12 mouse cellular contexts compared by ENCODE assay signal in genomic region chr10:84554291-84555009, GRCm38 (mm10). TPM values are rescaled to one million over a fixed set of nuclear protein-coding genes. Genes with fewer than 3 reads are reported as not detected.
A peak's percentile ranks its signal among the peaks of the same experiment; 100 is the strongest.
DNase-seq lines count a peak whose midpoint lies in the region; ATAC-seq and TF ChIP-seq lines count a peak whose summit lies in the region.
"Had no signal": no experiment of that assay in that cellular context is flagged by ENCODE, and none has a peak within 500 bp of the region (broad histone marks: within the 10 kb centered on the region; RNA-seq: fewer than 3 reads in every experiment).

No protein-coding gene starts in this region.

- peaks cover 7% of the 10 kb centered on the region; the same call in 1 of the 2 replicates for H3K9me3 ChIP-seq in liver, embryonic 11.5 days (ENCODE audit: control insufficient read depth, low read length)
- peaks cover 38% of the 10 kb centered on the region for H3K9me3 ChIP-seq in E14TG2a.4 (ENCODE audit: low read length)
- H3K9me3 ChIP-seq in limb, embryonic 10.5 days (replicated peaks) = no peaks in the 10 kb centered on the region

- H3K4me1 ChIP-seq in liver, embryonic 11.5 days (replicated peaks; ENCODE audit: control insufficient read depth, insufficient read depth, low read length) = no peaks in the 10 kb centered on the region; the same call in 1 of the 2 replicates
- peaks cover 59% of the 10 kb centered on the region for H3K4me1 ChIP-seq in E14TG2a.4 (replicated peaks; ENCODE audit: low read depth, low read length)
- H3K4me1 ChIP-seq in limb, embryonic 10.5 days = no peaks in the 10 kb centered on the region
- H3K4me1 ChIP-seq: embryonic facial prominence, embryonic 13.5 days had no signal

- ATAC-seq in liver, embryonic 11.5 days (replicated peaks; ENCODE audit: low FRiP score) = no peak
- ATAC-seq in megakaryocyte progenitor cell, adult 5-6 weeks (replicated peaks; ENCODE audit: poor library complexity) = peak; percentile 38

- H3K27ac ChIP-seq in liver, embryonic 11.5 days (ENCODE audit: low read depth, low read length) = no peak overlapping the region
- H3K27ac ChIP-seq in limb, embryonic 10.5 days = no peak overlapping the region
- H3K27ac ChIP-seq: embryonic facial prominence, embryonic 13.5 days; heart, adult 2 months; liver, embryonic 14.5 days had no signal

- DNase-seq in liver = peak; percentile 18
- DNase-seq in liver, embryonic 11.5 days (ENCODE audit: low spot score) = no peak
- peak; percentile 68 for DNase-seq in kidney, adult 9 months
- no peak for DNase-seq in limb, embryonic 10.5 days (ENCODE audit: low spot score)
- no peak for DNase-seq in layer of hippocampus, adult 9-11 months
- DNase-seq in retina, embryonic 14.5 days (ENCODE audit: low spot score) = no peak

- WGBS in liver, embryonic 11.5 days = 44% methylated on average over 6 of the region's 6 CpGs
- 48% methylated on average over 6 of the region's 6 CpGs for WGBS in limb, embryonic 10.5 days

- no peak overlapping the region for H3K4me2 ChIP-seq in liver, embryonic 11.5 days
- H3K4me2 ChIP-seq: embryonic facial prominence, embryonic 13.5 days had no signal

- no peak for TF ChIP-seq CTCF in E14TG2a.4 (conservative IDR thresholded peaks at IDR 0.05; ENCODE audit: low read length)

- no peak overlapping the region for H3K4me3 ChIP-seq in liver, embryonic 11.5 days (ENCODE audit: low read depth, low read length)
- H3K4me3 ChIP-seq in E14TG2a.4 (replicated peaks; ENCODE audit: low read length) = peak overlapping the region; percentile 78
- no peak overlapping the region for H3K4me3 ChIP-seq in limb, embryonic 10.5 days
- H3K4me3 ChIP-seq: embryonic facial prominence, embryonic 13.5 days; heart, adult 2 months; myocyte had no signal

- H3K9ac ChIP-seq in liver, embryonic 11.5 days (ENCODE audit: low read depth, low read length) = no peak overlapping the region
- H3K9ac ChIP-seq: embryonic facial prominence, embryonic 13.5 days; liver, embryonic 14.5 days had no signal

- no peaks in the 10 kb centered on the region for H3K27me3 ChIP-seq in liver, embryonic 11.5 days (replicated peaks; ENCODE audit: control insufficient read depth, insufficient read depth, low read length)
- no peaks in the 10 kb centered on the region for H3K27me3 ChIP-seq in E14TG2a.4 (ENCODE audit: insufficient read depth, low read length)
- no peaks in the 10 kb centered on the region for H3K27me3 ChIP-seq in limb, embryonic 10.5 days (ENCODE audit: low read depth, poor library complexity, severe bottlenecking)
- H3K27me3 ChIP-seq: embryonic facial prominence, embryonic 13.5 days had no signal

- no peaks in the 10 kb centered on the region for H3K36me3 ChIP-seq in liver, embryonic 11.5 days (ENCODE audit: control insufficient read depth, insufficient read depth, low read length)
- peaks cover 35% of the 10 kb centered on the region for H3K36me3 ChIP-seq in E14TG2a.4 (ENCODE audit: insufficient read depth, low read length)
- H3K36me3 ChIP-seq in limb, embryonic 10.5 days = no peaks in the 10 kb centered on the region
- H3K36me3 ChIP-seq: embryonic facial prominence, embryonic 13.5 days had no signal

RNA-seq across cellular contexts. Expression of gene Ckap4, which starts 20.6 kb away (rescaled TPM):
- 39.4 and 41.5 TPM in 2 replicates for polyA plus RNA-seq in liver, embryonic 11.5 days (2014; fragmentation: Nextera tagmentation; extraction: Ambion mirVana)
- total RNA-seq in megakaryocyte progenitor cell, adult 5-6 weeks (2015) = 72.5 and 84.2 TPM in 2 replicates
- 63.4 and 70.0 TPM in 2 replicates for total RNA-seq in megakaryocyte progenitor cell, adult 5-6 weeks (2017)
- polyA plus RNA-seq in limb, embryonic 10.5 days (2016; fragmentation: Nextera tagmentation; extraction: Ambion mirVana) = 53.6 and 63.3 TPM in 2 replicates

RNA-seq across cellular contexts. Expression of gene Tcp11l2, which starts 22.0 kb away (rescaled TPM):
- 4.7 and 5.7 TPM in 2 replicates for polyA plus RNA-seq in liver, embryonic 11.5 days (2014; fragmentation: Nextera tagmentation; extraction: Ambion mirVana)
- total RNA-seq in megakaryocyte progenitor cell, adult 5-6 weeks (2015) = 12.4 and 14.6 TPM in 2 replicates
- 7.0 and 10.1 TPM in 2 replicates for total RNA-seq in megakaryocyte progenitor cell, adult 5-6 weeks (2017)
- polyA plus RNA-seq in limb, embryonic 10.5 days (2016; fragmentation: Nextera tagmentation; extraction: Ambion mirVana) = 1.2 and 4.2 TPM in 2 replicates

Comparison
In these comparisons a context has a peak if more than half of its experiments do, and no peak if none do; other contexts are left out.
1. DNase-seq: peak in liver (single experiment) and kidney, adult 9 months (single experiment); none in liver, embryonic 11.5 days (single experiment), limb, embryonic 10.5 days (single experiment), layer of hippocampus, adult 9-11 months (single experiment) and retina, embryonic 14.5 days (single experiment).